Mouse (Mus musculus) megakaryocyte-erythroid progenitor cell, adult 5 weeks (primary cell): ENCODE results near the gene Gabrg1. TPM values are rescaled to one million over a fixed set of nuclear protein-coding genes. Genes with fewer than 3 reads are reported as not detected.

Source experiments
- polyA plus RNA-seq: library from polyadenylated mRNA; stranded (reverse); fragments of >175 nt; gene quantifications from 2 replicates; pipeline ENCODE4 v1.2.3, GENCODE M21; 2012

Gabrg1 gene
- polyA plus RNA-seq, result not detected in 2 replicates

GRCm38 (mm10) chr5:70842192-70843095 is at the start of gene Gabrg1:
Gene Gabrg1 (minus strand): TSS chr5:70842617.

